Mouse (Mus musculus): ENCODE measurements at regions not wholly inside any gene's neighbourhood (a gene's known extent, or its start where the extent isn't known, plus 50 kb on each side); places are given as distances from the start of the nearest gene placed in this dataset.

DNA sequence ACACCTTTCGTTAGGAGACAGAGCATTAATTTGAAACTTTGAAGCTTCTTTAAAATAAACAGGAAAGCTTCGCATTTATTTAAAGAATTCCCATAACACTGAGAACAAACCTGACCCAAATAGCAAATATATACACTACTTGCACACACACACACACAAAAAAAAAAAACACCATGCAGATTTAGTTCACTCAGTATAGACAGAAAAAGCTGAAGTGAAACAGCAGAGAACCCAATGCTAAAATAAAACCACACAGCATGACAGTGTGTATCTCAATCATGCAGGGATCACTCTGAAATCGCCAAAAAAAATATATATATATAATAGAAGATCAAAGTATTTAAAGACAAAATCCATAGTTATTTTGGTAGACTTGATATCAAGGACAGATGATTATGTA is 54.1 kb upstream of the Gda start:
- peak; percentile 12 for DNase-seq (ENCODE audit: low read depth, low spot score)

DNA sequence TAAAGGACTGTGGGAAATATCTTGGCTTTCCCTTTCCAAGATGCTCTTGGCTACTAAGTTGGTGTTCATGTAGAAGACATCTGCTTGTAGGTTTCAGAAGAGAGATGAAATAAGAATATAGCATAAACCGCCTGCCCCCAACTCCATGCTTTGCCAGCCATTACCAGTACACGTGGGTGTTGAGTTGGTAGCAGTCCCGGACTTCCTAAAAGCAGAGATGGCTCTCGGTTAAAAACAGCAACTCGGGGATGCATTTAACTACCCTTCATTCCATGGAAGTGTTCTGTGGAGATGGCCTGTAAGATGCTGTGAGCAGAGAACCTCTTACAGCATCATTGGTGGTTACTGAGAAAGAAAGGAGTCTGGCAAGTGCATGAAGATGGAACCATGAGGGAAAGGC is 52.6 kb upstream of the Gda start:
- DNase-seq (ENCODE audit: low read depth, low spot score) = peak; percentile 92
